Mouse (Mus musculus) neural tube, postnatal 0 days (tissue): ENCODE measurements around the gene Socs2. TPM values are rescaled to one million over a fixed set of nuclear protein-coding genes. Genes with fewer than 3 reads are reported as not detected.

Source experiments
- polyA plus RNA-seq: library from polyadenylated mRNA; unstranded; fragments of >200 nt; fragmentation: Nextera tagmentation; extraction: Ambion mirVana; gene quantifications from 2 replicates; pipeline ENCODE4 v1.2.1, GENCODE M21; 2015

Gene Socs2
- polyA plus RNA-seq: 102 and 106 TPM in 2 replicates

GRCm38 (mm10) chr10:95416685-95417495 is at the start of gene Socs2:
Gene Socs2, minus strand, starts transcription at chr10:95417180.

Other genes with a start within 250 kb of the Socs2 start
- gene Cradd, start 93.0 kb downstream of the Socs2 start, polyA plus RNA-seq: 7.8 and 8.4 TPM in 2 replicates
- 308 and 328 TPM in 2 replicates for gene Mrpl42, start 84.8 kb upstream of the Socs2 start, polyA plus RNA-seq
- 315 and 327 TPM in 2 replicates for gene Ube2n, start 98.0 kb upstream of the Socs2 start, polyA plus RNA-seq
- gene Nudt4, start 147.0 kb upstream of the Socs2 start, polyA plus RNA-seq: 73.4 and 80.0 TPM in 2 replicates